Mouse (Mus musculus): ENCODE measurements around the gene Ecm2. TPM values are rescaled to one million over a fixed set of nuclear protein-coding genes. Genes with fewer than 3 reads are reported as not detected.

The Ecm2 gene
- total and polyA plus RNA-seq, 3 experiments: 0.04 to 0.14 TPM; not detected in 1

- DNase-seq (ENCODE audit: extremely low read depth): no peak
- dilution Hi-C loops (cut with MboI; ENCODE audit: extremely low pct_ligation_motif_present, extremely low pct_unique_long_range_greater_than_20kb, low sequenced_read_pairs): no loop called here
- in situ Hi-C loops (cut with MboI; ENCODE audit: low pct_ligation_motif_present, low pct_unique_long_range_greater_than_20kb, low sequenced_read_pairs): no loop called here
- no peak overlapping the region for H3K9ac ChIP-seq (ENCODE audit: insufficient read depth, low read depth)
- no peaks in the 10 kb centered on the region for H3K79me2 ChIP-seq (replicated peaks; ENCODE audit: control insufficient read depth, extremely low read depth, insufficient read depth, poor library complexity, severe bottlenecking)
- no peaks in the 10 kb centered on the region for H3K36me3 ChIP-seq (replicated peaks in 1 of 2; ENCODE audit: control insufficient read depth in 1 of 2, insufficient read depth in 1 of 2, low read length in 1 of 2)
- no peaks in the 10 kb centered on the region for H3K9me3 ChIP-seq (replicated peaks; ENCODE audit: low read length)
- TF ChIP-seq UBTF (IDR thresholded peaks at IDR 0.05; ENCODE audit: low read depth, low read length) (no peak), SMC3 (IDR thresholded peaks at IDR 0.05; ENCODE audit: low read depth, low read length) (no peak), MAZ (IDR thresholded peaks at IDR 0.05; ENCODE audit: low read depth, low read length) (no peak), ZKSCAN1 (IDR thresholded peaks at IDR 0.05; ENCODE audit: borderline replicate concordance, low read depth, low read length) (no peak), MYC (IDR thresholded peaks at IDR 0.05; ENCODE audit: low read depth, low read length) (no peak), CTCF (conservative IDR thresholded peaks at IDR 0.05 in 1 of 2, IDR thresholded peaks at IDR 0.05 in 1 of 2; ENCODE audit: low read depth in 2 of 2, low read length in 2 of 2) (no peak), ZC3H11A (IDR thresholded peaks at IDR 0.05; ENCODE audit: low read depth, low read length) (no peak), ZNF384 (IDR thresholded peaks at IDR 0.05; ENCODE audit: low read depth, low read length) (no peak)
- H3K27ac ChIP-seq (ENCODE audit: insufficient read depth, low read depth): no peak overlapping the region
- no peak overlapping the region for H3K4me3 ChIP-seq (replicated peaks in 1 of 3; ENCODE audit: low read depth in 2 of 3, low read length in 2 of 3, poor library complexity in 1 of 3)
- H3K4me1 ChIP-seq (ENCODE audit: control insufficient read depth in 1 of 2, insufficient read depth in 2 of 2): no peaks in the 10 kb centered on the region
- no peaks in the 10 kb centered on the region for H3K27me3 ChIP-seq (replicated peaks)
- no peak overlapping the region for H3K4me2 ChIP-seq (ENCODE audit: insufficient read depth, low read depth, poor library complexity, severe bottlenecking)
Observed at GRCm38 (mm10) chr13:49530636-49531035, 26.0 kb downstream of the Ecm2 start.

- no peak overlapping the region for H3K9ac ChIP-seq (ENCODE audit: insufficient read depth, low read depth)
- H3K36me3 ChIP-seq (replicated peaks in 1 of 2; ENCODE audit: control insufficient read depth in 1 of 2, insufficient read depth in 1 of 2, low read length in 1 of 2): no peaks in the 10 kb centered on the region
- no peak overlapping the region for H3K4me3 ChIP-seq (replicated peaks in 1 of 3; ENCODE audit: low read depth in 2 of 3, low read length in 2 of 3, poor library complexity in 1 of 3)
- dilution Hi-C loops (cut with MboI; ENCODE audit: extremely low pct_ligation_motif_present, extremely low pct_unique_long_range_greater_than_20kb, low sequenced_read_pairs): no loop called here
- H3K4me1 ChIP-seq (ENCODE audit: control insufficient read depth in 1 of 2, insufficient read depth in 2 of 2): peaks cover 0 to 14% of the 10 kb centered on the region in 2 experiments; a peak in 2 of 4 replicates
- no peaks in the 10 kb centered on the region for H3K27me3 ChIP-seq (replicated peaks)
- H3K4me2 ChIP-seq (ENCODE audit: insufficient read depth, low read depth, poor library complexity, severe bottlenecking): no peak overlapping the region
- H3K9me3 ChIP-seq (replicated peaks; ENCODE audit: low read length): no peaks in the 10 kb centered on the region
- H3K27ac ChIP-seq (ENCODE audit: insufficient read depth, low read depth): no peak overlapping the region
- H3K79me2 ChIP-seq (replicated peaks; ENCODE audit: control insufficient read depth, extremely low read depth, insufficient read depth, poor library complexity, severe bottlenecking): no peaks in the 10 kb centered on the region
- DNase-seq (ENCODE audit: extremely low read depth): no peak
- in situ Hi-C loops (cut with MboI; ENCODE audit: low pct_ligation_motif_present, low pct_unique_long_range_greater_than_20kb, low sequenced_read_pairs): no loop called here
- TF ChIP-seq GABPA (IDR thresholded peaks at IDR 0.05; ENCODE audit: insufficient replicate concordance, low read depth, low read length) (no peak), ETS1 (conservative IDR thresholded peaks at IDR 0.05; ENCODE audit: low read depth, low read length) (no peak), RCOR1 (conservative IDR thresholded peaks at IDR 0.05; ENCODE audit: low read depth, low read length) (no peak), UBTF (IDR thresholded peaks at IDR 0.05; ENCODE audit: low read depth, low read length) (no peak), MEF2A (IDR thresholded peaks at IDR 0.05; ENCODE audit: borderline replicate concordance, low read depth, low read length) (no peak), JUND (conservative IDR thresholded peaks at IDR 0.05; ENCODE audit: low read depth, low read length) (no peak)
Observed at GRCm38 (mm10) chr13:49536946-49537345, 32.3 kb downstream of the Ecm2 start.

GRCm38 (mm10) chr13:49538693-49539092 lies 34.1 kb downstream of the Ecm2 start:
- TF ChIP-seq SMC3 (IDR thresholded peaks at IDR 0.05; ENCODE audit: low read depth, low read length) (no peak), MYC (IDR thresholded peaks at IDR 0.05; ENCODE audit: low read depth, low read length) (no peak), NRF1 (IDR thresholded peaks at IDR 0.05; ENCODE audit: low read depth, low read length) (no peak), ZKSCAN1 (IDR thresholded peaks at IDR 0.05; ENCODE audit: borderline replicate concordance, low read depth, low read length) (no peak), IRF4 (IDR thresholded peaks at IDR 0.05; ENCODE audit: low read depth, low read length) (no peak), ZNF384 (IDR thresholded peaks at IDR 0.05; ENCODE audit: low read depth, low read length) (no peak), POLR2AphosphoS2 (IDR thresholded peaks at IDR 0.05; ENCODE audit: low read depth, low read length) (no peak), SIN3A (IDR thresholded peaks at IDR 0.05; ENCODE audit: low read length) (no peak), JUN (IDR thresholded peaks at IDR 0.05; ENCODE audit: insufficient read depth, low read depth, low read length) (no peak), UBTF (IDR thresholded peaks at IDR 0.05; ENCODE audit: low read depth, low read length) (no peak), CHD1 (IDR thresholded peaks at IDR 0.05; ENCODE audit: low read depth, low read length) (no peak), RCOR1 (conservative IDR thresholded peaks at IDR 0.05; ENCODE audit: low read depth, low read length) (no peak), TBP (conservative IDR thresholded peaks at IDR 0.05; ENCODE audit: low read depth, low read length) (no peak), MXI1 (IDR thresholded peaks at IDR 0.05; ENCODE audit: low read depth, low read length) (no peak), MAX (IDR thresholded peaks at IDR 0.05; ENCODE audit: low read length) (no peak), KAT2A (IDR thresholded peaks at IDR 0.05; ENCODE audit: insufficient replicate concordance, low read length) (no peak), CHD2 (IDR thresholded peaks at IDR 0.05; ENCODE audit: low read length) (no peak), BHLHE40 (IDR thresholded peaks at IDR 0.05; ENCODE audit: low read depth, low read length) (no peak)
- Histone ChIP-seq H3K27ac (ENCODE audit: insufficient read depth, low read depth) (no peak overlapping the region), H3K9ac (ENCODE audit: insufficient read depth, low read depth) (no peak overlapping the region), H3K4me2 (ENCODE audit: insufficient read depth, low read depth, poor library complexity, severe bottlenecking) (no peak overlapping the region), H3K4me3 (replicated peaks in 1 of 3; ENCODE audit: low read depth in 2 of 3, low read length in 2 of 3, poor library complexity in 1 of 3) (no peak overlapping the region), H3K4me1 (ENCODE audit: control insufficient read depth in 1 of 2, insufficient read depth in 2 of 2) (peaks cover 0 to 14% of the 10 kb centered on the region in 2 experiments; a peak in 2 of 4 replicates), H3K79me2 (replicated peaks; ENCODE audit: control insufficient read depth, extremely low read depth, insufficient read depth, poor library complexity, severe bottlenecking) (no peaks in the 10 kb centered on the region), H3K9me3 (replicated peaks; ENCODE audit: low read length) (no peaks in the 10 kb centered on the region), H3K27me3 (replicated peaks) (no peaks in the 10 kb centered on the region), H3K36me3 (replicated peaks in 1 of 2; ENCODE audit: control insufficient read depth in 1 of 2, insufficient read depth in 1 of 2, low read length in 1 of 2) (no peaks in the 10 kb centered on the region)
- in situ Hi-C loops (cut with MboI; ENCODE audit: low pct_ligation_motif_present, low pct_unique_long_range_greater_than_20kb, low sequenced_read_pairs) (no loop called here), dilution Hi-C loops (cut with MboI; ENCODE audit: extremely low pct_ligation_motif_present, extremely low pct_unique_long_range_greater_than_20kb, low sequenced_read_pairs) (no loop called here)
- no peak for DNase-seq (ENCODE audit: extremely low read depth)

Data from CH12.LX (cell line).